In the genomic region with DNA sequence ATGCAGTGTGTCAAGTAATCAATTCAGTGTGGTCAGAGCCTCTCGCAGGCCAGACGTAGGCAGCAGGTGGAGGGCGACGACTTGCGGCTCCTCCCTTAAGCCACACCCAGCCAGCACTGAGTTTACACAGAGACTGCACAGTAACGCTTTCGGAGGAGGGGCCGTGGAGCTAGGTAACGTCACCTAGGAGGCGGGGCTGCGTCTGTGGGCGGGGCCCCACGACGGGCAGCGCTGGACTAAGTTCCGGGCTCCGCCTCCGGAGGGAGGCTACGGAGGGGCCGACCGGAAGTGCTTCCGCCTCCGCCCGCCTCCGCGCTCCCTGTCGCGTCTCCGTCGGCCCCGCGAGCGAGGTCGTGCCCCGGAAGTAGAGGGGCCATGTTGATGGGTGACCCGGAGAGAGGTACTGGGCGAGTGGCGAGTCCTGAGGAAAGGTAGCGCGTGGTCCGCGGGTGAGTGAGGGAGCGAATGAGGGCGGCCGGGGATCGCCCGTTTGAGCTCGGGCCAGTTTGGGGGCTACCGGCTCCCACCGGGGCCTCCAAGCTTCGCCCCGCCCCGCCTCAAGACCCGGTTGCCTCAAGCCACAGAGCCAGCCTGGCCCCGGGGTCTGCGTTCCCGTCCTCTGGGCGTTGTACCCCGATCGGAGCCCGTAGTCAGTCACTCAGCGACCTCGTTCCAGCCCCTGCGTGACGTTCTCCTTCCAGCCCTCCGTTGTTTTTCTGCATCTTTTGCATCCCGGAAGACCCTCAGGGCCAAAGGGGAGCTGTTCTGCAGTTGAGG, we compare ENCODE assay signal across 8 mouse cellular contexts. TPM values are rescaled to one million over a fixed set of nuclear protein-coding genes. Genes with fewer than 3 reads are reported as not detected.
DNase-seq lines count a peak whose midpoint lies in the region; ATAC-seq and TF ChIP-seq lines count a peak whose summit lies in the region.

A gene (plus strand): TSS at position 286 of the 777 bp plus-strand sequence.

- ATAC-seq in cerebellum, adult (ENCODE audit: insufficient number of reproducible peaks, low FRiP score, low TSS enrichment), result peak; percentile 95
- ATAC-seq in forebrain, embryonic 14.5 days, result peak; percentile 98
- ATAC-seq in neural tube, embryonic 15.5 days (ENCODE audit: low FRiP score), result peak; percentile 97

- peaks cover 36% of the 10 kb centered on the region for H3K36me3 ChIP-seq in ES-Bruce4 (ENCODE audit: control insufficient read depth, insufficient read depth, low read length, poor library complexity, severe bottlenecking)
- peaks cover 32% of the 10 kb centered on the region for H3K36me3 ChIP-seq in forebrain, embryonic 14.5 days (ENCODE audit: control insufficient read depth, insufficient read depth, low read length)
- H3K36me3 ChIP-seq in neural tube, embryonic 15.5 days, result peaks cover 31% of the 10 kb centered on the region

- peak; percentile 97 for DNase-seq in forebrain, embryonic 14.5 days (ENCODE audit: low spot score)
- peak; percentile 98 to 99 for DNase-seq in heart, postnatal 14 days
- peak; percentile 98 for DNase-seq in layer of hippocampus, adult 11-12 months (ENCODE audit: low spot score)
- peak; percentile 99 for DNase-seq in lung, adult 18-20 months
- DNase-seq in testis, postnatal 14 days (ENCODE audit: low spot score), result peak; percentile 97

- H3K4me2 ChIP-seq in forebrain, embryonic 14.5 days (ENCODE audit: low read length), result peak within 1 kb of the TSS; percentile 94
- H3K4me2 ChIP-seq in neural tube, embryonic 15.5 days, result peak within 1 kb of the TSS; percentile 67

- TF ChIP-seq POLR2A in ES-Bruce4 (IDR thresholded peaks at IDR 0.05; ENCODE audit: insufficient read depth, low read length), result peak; percentile 35

- peak within 1 kb of the TSS; percentile 97 for H3K4me3 ChIP-seq in ES-Bruce4 (ENCODE audit: low read depth, low read length)
- H3K4me3 ChIP-seq in forebrain, embryonic 14.5 days (ENCODE audit: low read depth, low read length), result peak within 1 kb of the TSS; percentile 90
- H3K4me3 ChIP-seq in neural tube, embryonic 15.5 days (replicated peaks), result peak within 1 kb of the TSS; percentile 94

- H3K27me3 ChIP-seq in ES-Bruce4 (ENCODE audit: control insufficient read depth, insufficient read depth, low read length, poor library complexity, severe bottlenecking), result no peaks in the 10 kb centered on the region
- H3K27me3 ChIP-seq in forebrain, embryonic 14.5 days (replicated peaks; ENCODE audit: control insufficient read depth, insufficient read depth, low read length), result no peaks in the 10 kb centered on the region
- H3K27me3 ChIP-seq in neural tube, embryonic 15.5 days (replicated peaks), result no peaks in the 10 kb centered on the region

- intact Hi-C loops in heart, postnatal 14 days (cut with DNase I), result loop anchor here (2.0 kb wide), 1 partner anchor 21 kb away; a partner anchor contains a TSS

- peak within 1 kb of the TSS; percentile 84 for H3K9ac ChIP-seq in ES-Bruce4 (ENCODE audit: low read depth, poor library complexity, severe bottlenecking)
- peak within 1 kb of the TSS; percentile 87 for H3K9ac ChIP-seq in forebrain, embryonic 14.5 days (ENCODE audit: low read length)
- peak within 1 kb of the TSS; percentile 86 for H3K9ac ChIP-seq in neural tube, embryonic 15.5 days (replicated peaks)

- TF ChIP-seq CTCF in ES-Bruce4 (IDR thresholded peaks at IDR 0.05; ENCODE audit: low read depth, low read length), result peak; percentile 15

- WGBS in forebrain, embryonic 14.5 days, result under 1% methylated on average over 67 of the region's 67 CpGs
- WGBS in neural tube, embryonic 15.5 days, result under 1% methylated on average over 60 of the region's 67 CpGs

- H3K4me1 ChIP-seq in ES-Bruce4 (ENCODE audit: control insufficient read depth, insufficient read depth, low read length), result peaks cover 8% of the 10 kb centered on the region
- H3K4me1 ChIP-seq in forebrain, embryonic 14.5 days (ENCODE audit: control insufficient read depth, insufficient read depth, low read length), result peaks cover 5% of the 10 kb centered on the region; the same call in 1 of the 2 replicates
- peaks cover 30% of the 10 kb centered on the region for H3K4me1 ChIP-seq in neural tube, embryonic 15.5 days

- 0 out of 2 replicates have a peak, but pooled peaks have one; percentile 30 for TF ChIP-seq EP300 in ES-Bruce4 (IDR thresholded peaks at IDR 0.05; ENCODE audit: insufficient read depth, low read depth, low read length)

- no peaks in the 10 kb centered on the region for H3K9me3 ChIP-seq in ES-Bruce4 (replicated peaks; ENCODE audit: control insufficient read depth, insufficient read depth, low read length, poor library complexity, severe bottlenecking)
- H3K9me3 ChIP-seq in forebrain, embryonic 14.5 days (replicated peaks; ENCODE audit: control insufficient read depth, low read length), result no peaks in the 10 kb centered on the region
- H3K9me3 ChIP-seq in neural tube, embryonic 15.5 days (replicated peaks), result no peaks in the 10 kb centered on the region

- peak within 1 kb of the TSS; percentile 73 for H3K27ac ChIP-seq in ES-Bruce4 (ENCODE audit: insufficient read depth, low read length)
- H3K27ac ChIP-seq in forebrain, embryonic 14.5 days (ENCODE audit: low read depth, low read length), result peak within 1 kb of the TSS; percentile 77
- H3K27ac ChIP-seq in neural tube, embryonic 15.5 days (replicated peaks), result peak within 1 kb of the TSS; percentile 88

RNA-seq across cellular contexts. Expression of the gene that starts here (rescaled TPM):
- 35.7 and 38.4 TPM in 2 replicates for polyA plus RNA-seq in ES-Bruce4 (2011; ENCODE audit: insufficient read depth, insufficient read length, low read depth, missing spikeins)
- 28.3 and 37.0 TPM in 2 replicates for polyA plus RNA-seq in forebrain, embryonic 14.5 days (2014; fragmentation: Nextera tagmentation; extraction: Ambion mirVana)
- total RNA-seq in heart, postnatal 14 days (2021), result 10 to 100 TPM; 31.0 to 33.0 TPM
- 33.3 and 34.5 TPM in 2 replicates for polyA plus RNA-seq in neural tube, embryonic 15.5 days (2015; fragmentation: Nextera tagmentation; extraction: Ambion mirVana)

Comparison
In these comparisons a context has a peak if more than half of its experiments do, and no peak if none do; other contexts are left out.
1. Peak in every context shown above with its lines: DNase-seq, ATAC-seq, H3K4me3 ChIP-seq and H3K27ac ChIP-seq.